Mouse (Mus musculus): Measurements from ENCODE around the gene 4930451I11Rik.

GRCm38 (mm10) chr7:126869780-126870519, 38.5 kb upstream of the 4930451I11Rik start:
- TF ChIP-seq CTCF (IDR thresholded peaks at IDR 0.05; ENCODE audit: control insufficient read depth, insufficient read depth, insufficient replicate concordance, low read depth, low read length) (no peak), POLR2A (IDR thresholded peaks at IDR 0.05; ENCODE audit: control insufficient read depth, low read depth, low read length) (no peak)
